Mouse (Mus musculus): Measurements from ENCODE around the gene Olfr1229.

Olfr1229 gene

GRCm38 (mm10) chr2:89287914-89288313 is at the start of gene Olfr1229:
Gene Olfr1229, minus strand, starts transcription at chr2:89288014.
- no peak for DNase-seq (ENCODE audit: inconsistent age in 2 of 2, low spot score in 1 of 2)

GRCm38 (mm10) chr2:89329575-89329974 is 41.8 kb upstream of the Olfr1229 start, which contains the start of gene Olfr1232:
Gene Olfr1232, minus strand, starts transcription at chr2:89329675.
- no peak for DNase-seq (ENCODE audit: inconsistent age in 2 of 2, low spot score in 1 of 2)

GRCm38 (mm10) chr2:89306974-89307373 is 19.2 kb upstream of the Olfr1229 start, which contains the start of gene Olfr1231:
Gene Olfr1231, minus strand, starts transcription at chr2:89307074.
- DNase-seq (ENCODE audit: inconsistent age in 2 of 2, low spot score in 1 of 2): no peak

- no peak for DNase-seq (ENCODE audit: inconsistent age in 2 of 2, low spot score in 1 of 2)
Measured at GRCm38 (mm10) chr2:89297168-89297567, 9.4 kb upstream of the Olfr1229 start, which contains the start of gene Olfr1230. Gene Olfr1230, minus strand, starts transcription at chr2:89297268.

- DNase-seq (ENCODE audit: inconsistent age in 2 of 2, low spot score in 1 of 2): no peak
Measured at GRCm38 (mm10) chr2:89253962-89254361, 33.9 kb downstream of the Olfr1229 start, which contains the start of gene Olfr1228. Gene Olfr1228, minus strand, starts transcription at chr2:89254062.
